Mouse (Mus musculus) olfactory bulb, adult 2 months (tissue): ENCODE results near the gene Szt2. TPM values are rescaled to one million over a fixed set of nuclear protein-coding genes. Genes with fewer than 3 reads are reported as not detected.
A peak's percentile ranks its signal among the peaks of the same experiment; 100 is the strongest.

Experiments
- H3K27ac ChIP-seq: fragments of 200-500 bp; 2 replicates; pipeline ENCODE4 v1.5.1; 2012; ENCODE audit warnings: low read depth, low read length; ENCODE audit not compliant: insufficient read depth
- H3K4me1 ChIP-seq: fragments of 200-500 bp; 2 replicates; pipeline ENCODE4 v1.6.1; 2012; ENCODE audit warnings: low read length; ENCODE audit not compliant: control insufficient read depth, insufficient read depth
- H3K4me3 ChIP-seq: fragments of 200-500 bp; 2 replicates; pipeline ENCODE4 v1.5.1; 2012; ENCODE audit warnings: mild to moderate bottlenecking, low read depth, low read length, moderate library complexity; ENCODE audit not compliant: insufficient read depth
- CTCF ChIP-seq: fragments of 200-500 bp; IDR thresholded peaks from 2 replicates; pipeline ENCODE4 v1.5.1; 2012; ENCODE audit warnings: low read depth, mild to moderate bottlenecking, low read length, moderate library complexity; ENCODE audit not compliant: insufficient read depth
- POLR2A ChIP-seq: fragments of 200-500 bp; IDR thresholded peaks from 2 replicates; pipeline ENCODE4 v1.6.1; 2012; ENCODE audit warnings: mild to moderate bottlenecking, low read depth, low read length, moderate library complexity; ENCODE audit not compliant: insufficient read depth
- WGBS: fragments of 180-500 bp; shearing (Covaris S2); methylation state at CpG from one replicate; pipeline ENCODE4 v1.1.7; 2018; 5-methylcytosine and 5-hydroxymethylcytosine counted together
- polyA plus RNA-seq: library from polyadenylated mRNA; stranded (reverse); fragments of >200 nt; gene quantifications from 2 replicates; pipeline ENCODE4 v1.2.4, GENCODE M21; 2012; ENCODE audit warnings: low replicate concordance; ENCODE audit not compliant: missing spikeins, insufficient read depth, insufficient read length

The Szt2 gene
- not detected in 2 replicates for polyA plus RNA-seq

DNA sequence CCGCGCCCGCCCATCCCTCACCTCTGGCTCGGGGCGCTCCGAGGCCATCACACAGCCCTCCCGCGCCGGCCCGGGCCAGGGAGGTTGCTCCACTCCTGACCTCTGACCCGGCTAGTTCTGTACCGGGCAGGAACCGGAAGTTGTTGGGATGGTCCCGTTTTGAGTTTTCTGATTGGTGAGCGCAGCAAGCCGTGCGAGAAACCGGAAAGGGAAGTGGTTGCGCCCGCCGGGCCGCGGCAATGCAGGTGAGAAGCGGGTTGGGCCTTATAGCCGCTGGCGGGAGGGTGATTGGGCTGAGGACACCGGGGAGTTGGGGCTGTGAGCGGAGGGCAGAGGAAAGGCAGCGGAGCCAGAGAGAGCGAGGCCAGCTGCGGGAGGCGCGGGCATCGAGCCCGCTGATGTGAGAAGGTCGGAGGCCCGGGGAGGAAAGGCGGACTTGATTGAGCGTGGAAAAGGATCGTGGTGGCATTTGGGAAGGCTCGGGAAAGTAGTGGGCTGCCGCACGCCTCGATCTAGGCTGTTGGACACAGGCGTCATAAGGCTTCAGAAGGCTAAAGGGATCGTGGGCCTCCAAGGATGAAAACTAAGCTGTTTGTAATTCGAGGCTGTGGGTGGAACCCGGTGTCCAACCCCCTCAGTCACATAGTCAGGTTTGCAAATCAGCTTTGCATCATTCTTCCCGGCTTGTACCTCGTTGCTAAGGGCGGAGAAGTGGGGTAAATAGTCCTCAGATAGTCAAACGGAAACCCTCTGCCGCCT lies at the start of gene Szt2, which contains the start of gene Med8:
Szt2 (minus strand) TSS at position 132 of the 759 bp plus-strand sequence.
Med8 (plus strand) TSS at position 196 of the 759 bp plus-strand sequence.
- Histone ChIP-seq H3K27ac (no peak within 1 kb of the TSS), H3K4me1 (no peaks in the 10 kb centered on the region), H3K4me3 (peak within 1 kb of the TSS; percentile 66)
- TF ChIP-seq CTCF (no peak), POLR2A (peak; percentile 78)
- under 1% methylated on average over 53 of the region's 53 CpGs for WGBS

DNA sequence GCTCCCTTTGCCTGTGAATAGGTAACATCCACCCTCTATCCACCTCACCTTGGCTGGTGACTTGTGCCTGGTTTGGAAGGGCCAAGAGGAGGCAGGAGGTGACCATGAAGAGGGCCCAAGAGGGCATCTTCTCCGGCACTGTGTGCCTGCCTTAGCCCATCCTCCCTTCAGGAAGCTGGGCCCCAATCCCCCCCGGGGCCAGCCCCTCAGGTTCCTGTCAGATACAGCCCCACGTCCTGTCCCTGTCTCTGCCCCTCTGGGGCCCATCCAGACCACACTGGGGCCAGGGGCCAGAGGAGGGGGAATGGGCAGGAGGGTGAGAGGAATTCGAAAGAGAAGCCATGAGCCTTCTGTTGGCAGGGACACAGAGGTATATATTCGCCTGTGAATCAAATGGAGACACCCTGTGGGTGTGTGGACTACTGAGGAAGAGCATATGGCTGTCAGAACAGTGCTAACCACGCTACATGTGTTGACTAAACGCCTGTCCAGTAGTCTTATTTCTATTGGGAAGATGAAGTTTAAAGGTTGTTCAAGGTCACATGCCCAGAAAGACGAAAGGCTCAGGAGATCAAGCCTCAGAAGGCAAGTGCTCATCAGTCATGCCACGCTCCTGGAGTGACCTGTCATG lies 48.4 kb upstream of the Szt2 start, which contains the start of gene Mpl:
Mpl (minus strand) TSS at position 169 of the 631 bp plus-strand sequence.
- Histone ChIP-seq H3K4me3 (no peak within 1 kb of the TSS), H3K4me1 (no peaks in the 10 kb centered on the region), H3K27ac (no peak within 1 kb of the TSS)
- 76% methylated on average over 9 of the region's 9 CpGs for WGBS
- TF ChIP-seq CTCF (no peak), POLR2A (no peak)

DNA sequence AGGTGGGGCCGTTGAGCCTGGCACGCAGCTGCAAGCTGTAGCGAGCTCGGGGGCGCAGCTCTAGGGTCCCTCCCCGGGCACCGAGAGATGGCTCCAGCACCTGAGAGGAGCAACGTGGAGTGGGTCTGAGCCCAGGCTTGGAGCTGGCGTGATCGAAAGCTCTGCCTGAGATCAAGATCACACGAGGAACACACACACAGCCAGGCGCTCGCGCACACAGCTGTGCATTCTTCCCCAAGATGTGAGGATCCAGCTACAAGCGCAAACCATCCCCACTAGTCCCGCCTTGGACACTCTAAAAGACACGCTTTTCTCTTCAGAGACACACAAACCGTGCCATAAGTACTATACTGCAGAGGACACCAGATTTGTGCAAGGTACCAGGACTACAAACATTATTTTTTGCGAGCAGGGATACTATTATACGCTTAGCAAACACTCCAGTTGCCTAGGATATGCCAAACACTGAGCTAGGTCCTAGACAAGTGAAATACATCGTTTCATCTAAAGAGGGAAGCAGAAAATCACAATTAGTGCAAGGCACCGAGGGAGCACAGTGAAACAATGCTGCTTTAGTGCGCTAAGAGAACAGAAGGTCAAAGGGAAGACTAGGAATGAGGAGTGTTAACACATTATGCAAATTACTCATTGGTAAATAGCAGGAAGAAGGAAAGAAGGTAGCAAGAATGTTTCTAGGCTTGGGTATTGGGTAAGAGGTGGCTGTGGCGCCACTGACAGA lies 37.5 kb upstream of the Szt2 start:
- 18% methylated on average over 24 of the region's 24 CpGs for WGBS
- Histone ChIP-seq H3K4me1 (peaks cover 15% of the 10 kb centered on the region), H3K4me3 (peak overlapping the region; percentile 38), H3K27ac (no peak overlapping the region; the same call in 1 of the 2 replicates)
- TF ChIP-seq POLR2A (no peak), CTCF (no peak)

DNA sequence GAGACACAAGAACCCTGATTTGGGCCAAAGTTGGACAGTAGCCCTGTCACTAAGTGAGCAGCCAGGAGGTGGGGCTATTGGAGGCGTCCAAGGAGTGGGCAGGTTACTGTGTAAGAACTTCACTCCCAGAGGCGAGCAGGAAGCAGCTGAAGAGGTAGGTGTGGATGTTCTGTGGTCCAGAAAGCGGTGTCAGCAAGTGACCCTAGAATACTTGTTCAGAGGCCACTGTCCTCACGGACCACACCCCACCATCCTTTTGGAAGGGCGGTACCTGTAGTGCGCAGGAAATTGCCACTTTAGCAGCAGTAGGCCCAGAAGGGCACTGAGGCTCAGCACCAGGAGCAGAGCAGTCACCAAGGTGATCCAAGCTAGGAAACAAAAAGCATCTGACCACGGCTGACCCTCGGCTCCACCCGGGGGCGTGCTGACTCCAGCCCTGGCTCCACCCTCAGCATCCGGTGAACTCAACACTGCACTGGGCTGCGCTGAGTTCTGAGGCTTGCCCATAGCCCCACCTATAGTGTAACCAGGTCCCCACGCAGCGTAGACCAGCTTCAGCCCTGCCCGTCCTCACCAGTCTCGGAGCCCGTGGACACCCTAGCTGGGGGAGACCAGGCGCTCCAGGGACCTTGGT lies 36.8 kb upstream of the Szt2 start:
- H3K27ac ChIP-seq = no peak overlapping the region; the same call in 1 of the 2 replicates
- TF ChIP-seq POLR2A = no peak
- no peak for TF ChIP-seq CTCF
- H3K4me3 ChIP-seq = peak overlapping the region; percentile 38
- H3K4me1 ChIP-seq = peaks cover 15% of the 10 kb centered on the region
- WGBS = 17% methylated on average over 18 of the region's 18 CpGs

DNA sequence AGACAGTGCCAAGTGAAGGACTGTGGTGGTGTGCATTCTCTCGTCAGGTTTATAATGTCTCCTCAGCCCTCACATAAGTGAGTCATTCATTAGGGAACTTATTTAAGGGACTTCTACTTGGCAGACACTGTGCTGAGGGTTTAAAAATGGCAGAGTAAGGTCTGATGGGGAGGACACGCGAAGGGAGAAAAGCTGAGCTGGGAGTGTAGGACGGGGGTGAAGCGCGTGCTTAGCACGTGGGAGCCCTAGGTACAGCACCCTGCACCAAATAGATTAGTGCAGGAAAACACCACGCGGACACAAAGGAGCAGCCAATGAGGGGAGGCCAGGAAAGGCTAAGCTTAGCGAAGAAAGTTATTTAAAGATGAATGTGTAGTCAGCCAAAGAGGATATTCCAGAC lies 36.0 kb upstream of the Szt2 start:
- WGBS = 50% methylated on average over 10 of the region's 10 CpGs
- Histone ChIP-seq H3K27ac (no peak overlapping the region), H3K4me1 (peaks cover 15% of the 10 kb centered on the region), H3K4me3 (no peak overlapping the region)
- TF ChIP-seq POLR2A (no peak), CTCF (no peak)

DNA sequence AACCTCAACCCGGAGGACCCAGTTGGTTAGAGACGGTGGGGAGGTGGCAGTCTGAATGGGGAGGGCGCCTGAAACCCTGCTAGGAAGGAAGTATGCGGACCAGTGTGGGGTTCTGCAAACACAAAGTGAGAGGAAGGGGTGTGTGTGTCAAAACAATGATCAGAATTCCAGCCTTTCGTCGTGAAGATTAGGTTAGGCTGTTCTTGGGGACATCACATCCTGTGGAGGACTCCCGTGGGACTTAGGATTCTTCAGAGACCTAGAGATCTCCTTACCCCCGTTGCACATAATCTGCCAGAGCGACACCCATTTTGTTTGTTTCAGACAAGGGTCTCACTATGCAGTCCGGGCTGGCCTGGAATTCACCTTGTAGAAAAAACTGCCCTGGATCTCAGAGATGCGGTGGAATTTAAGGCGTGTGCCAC lies 28.8 kb upstream of the Szt2 start:
- TF ChIP-seq POLR2A (no peak), CTCF (no peak)
- peaks cover 11% of the 10 kb centered on the region for H3K4me1 ChIP-seq
- H3K27ac ChIP-seq = peak overlapping the region; percentile 46; the same call in 1 of the 2 replicates
- 11% methylated on average over 12 of the region's 12 CpGs for whole genome bisulfite sequencing
- H3K4me3 ChIP-seq = peak overlapping the region; percentile 56

DNA sequence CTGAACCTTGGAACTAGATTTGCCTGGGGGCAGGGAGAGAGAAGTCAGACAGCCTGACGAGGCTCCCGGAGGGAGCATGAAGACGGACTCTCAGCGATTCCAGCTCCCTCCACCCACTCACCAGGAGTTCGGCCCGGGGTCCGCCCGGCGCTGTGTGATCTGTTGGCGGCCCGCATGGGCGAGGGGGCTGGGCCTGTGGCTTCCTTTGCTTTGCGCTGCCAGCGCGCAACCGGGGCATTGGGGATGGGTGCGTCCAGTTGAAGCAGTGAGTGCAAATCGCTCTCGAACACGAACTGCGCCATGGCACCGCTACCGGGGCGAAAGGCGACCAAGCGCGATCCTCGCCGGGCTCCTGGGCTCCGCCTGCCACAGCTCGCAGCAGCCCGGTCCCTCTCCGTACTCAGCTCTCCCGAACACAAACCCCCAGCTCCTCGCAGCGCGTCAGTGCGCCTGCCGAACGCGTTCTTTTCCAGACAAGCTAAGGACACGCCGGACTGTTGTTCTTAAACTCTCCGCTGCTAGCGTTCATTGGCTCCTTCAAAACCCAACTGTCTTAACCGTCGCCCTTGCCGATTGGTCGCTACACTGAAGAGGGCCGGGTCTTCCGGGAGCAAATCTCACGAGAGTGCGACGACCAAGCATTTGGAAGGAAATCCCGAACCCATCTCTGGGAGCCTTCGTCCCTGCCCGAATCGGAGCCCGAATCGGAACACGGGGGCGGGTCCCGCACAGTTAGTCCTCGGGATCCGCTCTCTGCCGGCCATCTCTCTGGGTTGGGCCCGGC lies 27.9 kb upstream of the Szt2 start, which contains the start of gene Cdc20:
Cdc20 (minus strand) TSS at position 533 of the 784 bp plus-strand sequence.
- peak within 1 kb of the TSS; percentile 46; the same call in 1 of the 2 replicates for H3K27ac ChIP-seq
- TF ChIP-seq POLR2A = peak; percentile 58
- no peak for TF ChIP-seq CTCF
- WGBS = under 1% methylated on average over 67 of the region's 67 CpGs
- peaks cover 11% of the 10 kb centered on the region for H3K4me1 ChIP-seq
- peak within 1 kb of the TSS; percentile 56 for H3K4me3 ChIP-seq
